Mouse (Mus musculus) leukemia stem cell, adult 10-12 weeks (primary cell): ENCODE data around the gene Snx1. TPM values are rescaled to one million over a fixed set of nuclear protein-coding genes. Genes with fewer than 3 reads are reported as not detected.

Source experiments
- polyA plus RNA-seq: library from polyadenylated mRNA; stranded (reverse); fragments of >175 nt; gene quantifications from 2 replicates; pipeline ENCODE4 v1.2.3, GENCODE M21; 2012; ENCODE audit warnings: low replicate concordance

Snx1 gene
- polyA plus RNA-seq = 162 and 317 TPM in 2 replicates

DNA sequence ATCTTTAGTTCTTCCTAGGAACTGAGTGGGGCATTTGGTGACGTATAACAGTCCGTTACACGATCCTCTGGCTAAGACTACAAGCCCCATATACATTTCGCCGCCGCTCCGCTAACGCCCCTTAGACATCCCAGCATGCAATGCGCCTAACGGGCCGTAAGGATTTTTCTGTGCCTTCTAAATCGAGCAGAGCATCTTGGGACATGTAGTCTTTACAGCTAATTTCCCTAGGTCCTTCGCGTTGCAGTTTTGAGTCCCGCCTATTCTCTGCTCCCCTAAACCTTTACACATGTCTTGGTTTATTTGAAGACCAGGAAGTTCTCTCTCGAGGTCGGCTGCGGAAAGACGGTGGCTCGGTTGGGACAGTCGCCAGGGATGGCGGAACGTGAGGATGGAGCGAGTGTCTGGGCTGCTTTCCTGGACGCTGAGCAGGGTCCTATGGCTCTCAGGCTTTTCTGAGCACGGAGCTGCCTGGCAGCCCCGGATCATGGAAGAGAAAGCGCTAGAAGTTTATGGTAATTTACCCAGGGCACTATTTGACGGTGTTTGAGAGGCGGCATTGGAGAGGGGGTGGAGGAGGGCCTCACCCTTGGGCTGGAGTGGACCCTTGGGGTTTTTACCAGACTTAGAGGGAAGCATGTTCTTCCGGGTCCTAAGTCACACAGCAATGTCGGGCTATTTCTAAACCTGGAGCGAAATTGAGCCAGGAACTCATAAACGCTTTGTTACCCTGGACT is at the start of gene Snx1, which contains the start of gene Ciao2a:
Gene Snx1, minus strand, starts transcription at position 132 of the 737 bp plus-strand sequence.
Gene Ciao2a, plus strand, starts transcription at position 156 of the 737 bp plus-strand sequence.

DNA sequence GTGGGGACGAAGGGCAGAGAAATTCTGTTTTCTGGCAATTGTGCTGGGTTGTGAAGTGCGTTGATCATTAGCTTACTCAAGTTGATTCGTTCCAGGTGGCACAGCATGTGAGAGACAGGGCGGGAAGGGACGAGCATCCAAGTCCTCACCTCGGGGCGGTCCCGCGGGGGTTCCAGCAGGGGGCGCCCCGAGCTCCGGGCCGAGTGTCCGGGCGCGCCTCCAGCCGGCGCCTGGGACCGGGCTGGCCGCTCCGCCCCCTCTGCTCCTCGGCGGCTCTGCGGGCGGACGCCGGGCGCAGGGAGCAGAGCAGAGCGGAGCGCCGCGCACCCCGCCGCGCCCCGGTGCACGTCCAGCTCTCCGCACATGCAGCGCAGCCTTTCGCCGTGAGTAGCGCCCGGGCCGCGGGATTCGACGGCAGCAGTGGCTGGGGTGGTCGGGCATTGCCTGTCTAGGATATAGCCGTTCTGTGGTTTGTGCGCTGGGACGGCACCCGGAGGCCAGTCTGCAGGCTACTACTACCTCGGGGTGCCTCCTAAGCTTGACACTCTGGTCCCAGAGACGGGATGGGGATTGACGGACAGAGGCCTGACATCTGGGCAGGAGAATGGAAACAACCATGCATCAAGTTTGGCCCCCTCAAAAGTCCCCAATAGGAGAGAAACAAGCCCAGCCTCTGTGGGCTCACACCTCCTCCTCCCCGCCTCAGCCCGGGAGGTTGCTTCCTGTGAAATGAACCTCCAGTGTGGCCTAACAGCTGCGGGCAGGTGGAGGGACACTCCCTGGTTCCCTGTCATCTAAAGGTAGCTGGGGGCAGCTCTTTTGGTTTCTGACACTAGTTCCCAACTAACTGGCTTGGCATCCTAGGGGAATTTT is 31.8 kb upstream of the Snx1 start, which contains the start of gene Dapk2:
Gene Dapk2, plus strand, starts transcription at position 266 of the 873 bp plus-strand sequence.

GRCm38 (mm10) chr9:66069583-66069982 is 56.8 kb downstream of the Snx1 start, which contains the start of gene Snx22:
Snx22 (minus strand) TSS chr9:66069719.

DNA sequence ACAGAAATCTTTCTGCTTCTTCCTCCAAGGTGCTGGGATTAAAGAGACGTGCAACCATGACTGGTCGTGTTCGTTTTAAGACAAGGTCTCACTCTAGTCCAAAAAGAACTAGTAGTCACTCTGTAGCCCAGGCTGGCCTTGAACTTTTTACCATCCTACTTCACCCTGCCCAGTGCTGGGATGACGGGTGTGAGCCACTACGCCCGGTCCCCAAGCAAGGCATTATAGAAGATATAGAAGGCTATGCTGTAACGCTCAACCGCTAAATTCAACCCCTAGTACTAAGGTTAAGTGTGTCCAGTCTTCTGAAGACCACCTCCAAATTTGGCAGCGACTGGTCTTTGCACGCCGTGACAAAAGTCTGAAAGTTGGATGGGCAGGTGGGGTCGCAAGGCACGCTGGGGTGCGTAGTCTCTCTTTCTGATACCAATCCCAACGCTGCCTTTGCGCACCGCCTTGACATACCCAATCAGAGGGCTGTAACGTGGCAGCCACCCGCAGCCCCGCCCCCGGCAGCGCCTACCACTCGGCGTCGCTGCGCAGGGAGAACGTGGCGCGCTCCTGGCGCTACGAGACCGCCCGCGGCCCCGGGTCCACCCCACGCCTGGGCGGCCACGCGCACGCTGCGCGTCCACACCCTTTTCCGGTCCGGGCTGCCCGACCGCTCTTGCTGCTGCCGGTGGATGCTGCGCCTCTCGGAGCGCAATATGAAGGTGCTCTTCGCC is 66.6 kb downstream of the Snx1 start, which contains the start of gene Ppib:
Gene Ppib, plus strand, starts transcription at position 640 of the 725 bp plus-strand sequence.

Other genes with a start within 250 kb of the Snx1 start
- 3.2 and 4.5 TPM in 2 replicates for gene Pclaf, start 236.3 kb downstream of the Snx1 start, polyA plus RNA-seq
- gene Trip4, start 217.8 kb downstream of the Snx1 start, polyA plus RNA-seq = 0.44 and 1.0 TPM in 2 replicates
- gene Csnk1g1, start 217.7 kb downstream of the Snx1 start, polyA plus RNA-seq = 11.8 and 18.3 TPM in 2 replicates
- gene Ppib, start 66.4 kb downstream of the Snx1 start, polyA plus RNA-seq = 30.6 and 132 TPM in 2 replicates
- 4.8 and 14.1 TPM in 2 replicates for gene Snx22, start 56.9 kb downstream of the Snx1 start, polyA plus RNA-seq
- gene Ciao2a, start within 50 bp of the Snx1 start, polyA plus RNA-seq = 5.0 and 12.5 TPM in 2 replicates
- gene Dapk2, start 31.6 kb upstream of the Snx1 start, polyA plus RNA-seq = 10.7 and 14.9 TPM in 2 replicates
- gene Herc1, start 223.9 kb upstream of the Snx1 start, polyA plus RNA-seq = 4.1 and 20.8 TPM in 2 replicates